Comparison of ENCODE assay signal across 21 mouse cellular contexts in the genomic region with DNA sequence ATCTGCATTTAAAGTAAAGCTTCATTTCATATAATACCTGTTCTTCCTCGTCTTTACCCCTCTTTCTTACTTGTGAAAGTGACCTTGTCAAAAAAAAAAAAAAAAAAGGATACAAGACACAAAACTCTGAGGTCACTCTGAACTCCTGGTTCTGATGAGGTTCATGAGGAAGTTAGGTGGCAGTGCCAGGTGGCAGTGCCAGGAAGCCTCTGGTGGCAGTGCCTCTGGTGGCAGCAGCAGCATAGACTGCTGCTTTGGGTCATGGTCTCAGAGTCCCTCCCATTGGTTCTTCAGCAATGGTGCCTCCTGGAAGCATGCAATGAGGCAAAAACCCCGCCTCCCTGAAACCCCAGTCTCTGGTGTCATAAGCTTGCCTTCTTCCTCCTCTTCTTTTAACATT.
"Had no signal": no experiment of that assay in that cellular context is flagged by ENCODE, and none has a peak within 500 bp of the region (broad histone marks: within the 10 kb centered on the region; RNA-seq: fewer than 3 reads in every experiment).

No protein-coding gene starts in this region.

- DNase-seq: cerebellum, adult 8-10 months; cerebellum, adult 9-10 months; cerebellum, adult 9-11 months; cerebellum, postnatal 10 days; cerebellum, postnatal 14 days; cerebellum, postnatal 25 days; cerebellum, postnatal 36 days; embryo, embryonic 11 days; forebrain, postnatal 0 days; gastrocnemius, adult 2 months; gastrocnemius, postnatal 10 days; gastrocnemius, postnatal 14 days; gastrocnemius, postnatal 25 days; gastrocnemius, postnatal 36 days; heart, adult 11 months; heart, adult 18-20 months; heart, adult 2 months had no signal

- ATAC-seq: forebrain, embryonic 13.5 days; forebrain, embryonic 14.5 days; forebrain, embryonic 15.5 days; forebrain, embryonic 16.5 days; forebrain, postnatal 0 days had no signal
